Comparison of ENCODE assay signal across 25 mouse cellular contexts in the genomic region with DNA sequence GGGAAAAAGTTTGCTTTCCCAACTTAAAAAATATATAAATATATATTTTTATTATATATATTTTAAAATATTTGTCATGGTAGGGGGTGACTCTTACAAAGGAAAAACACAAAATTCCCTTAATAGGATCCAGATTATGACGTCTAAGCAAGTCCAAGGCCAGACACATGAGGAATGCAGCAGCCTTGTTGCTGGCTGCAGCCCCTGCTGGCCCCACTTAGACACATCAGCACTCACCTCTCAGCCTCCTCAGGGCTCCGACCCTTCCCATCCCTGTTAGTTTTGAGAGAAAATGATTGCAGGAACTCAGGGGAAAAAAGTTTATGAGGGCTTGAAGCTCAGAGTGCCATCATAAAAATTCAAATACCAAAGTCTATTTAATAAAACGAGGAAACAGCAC.
A peak's percentile ranks its signal among the peaks of the same experiment; 100 is the strongest.
DNase-seq lines count a peak whose midpoint lies in the region; ATAC-seq and TF ChIP-seq lines count a peak whose summit lies in the region.
"Had no signal": no experiment of that assay in that cellular context is flagged by ENCODE, and none has a peak within 500 bp of the region (broad histone marks: within the 10 kb centered on the region; RNA-seq: fewer than 3 reads in every experiment).

No protein-coding gene starts in this region.

- no peaks in the 10 kb centered on the region for H3K27me3 ChIP-seq in embryonic facial prominence, embryonic 14.5 days (replicated peaks; ENCODE audit: control insufficient read depth, insufficient read depth, low read length)
- no peaks in the 10 kb centered on the region for H3K27me3 ChIP-seq in limb, embryonic 14.5 days (ENCODE audit: control insufficient read depth, insufficient read depth, low read length)
- H3K27me3 ChIP-seq: forebrain, embryonic 13.5 days; liver, embryonic 12.5 days had no signal

- no peak for TF ChIP-seq POLR2A in limb, embryonic 14.5 days (IDR thresholded peaks at IDR 0.05; ENCODE audit: borderline replicate concordance, extremely low read depth, insufficient read depth, insufficient read length)

- peak overlapping the region; percentile 55; the same call in 1 of the 2 replicates for H3K27ac ChIP-seq in embryonic facial prominence, embryonic 14.5 days (replicated peaks; ENCODE audit: low read depth, low read length)
- 0 out of 2 replicates have a peak overlapping the region, but pooled peaks have one; percentile 56 for H3K27ac ChIP-seq in limb, embryonic 14.5 days (replicated peaks; ENCODE audit: low read depth, low read length)
- H3K27ac ChIP-seq: forebrain, embryonic 13.5 days; liver, embryonic 12.5 days; stomach, postnatal 0 days had no signal

- H3K36me3 ChIP-seq in embryonic facial prominence, embryonic 14.5 days (ENCODE audit: control insufficient read depth, insufficient read depth, low read length), result no peaks in the 10 kb centered on the region
- no peaks in the 10 kb centered on the region for H3K36me3 ChIP-seq in limb, embryonic 14.5 days (ENCODE audit: control insufficient read depth, insufficient read depth, low read length)
- H3K36me3 ChIP-seq: liver, embryonic 12.5 days had no signal

- 28% methylated on average over 3 of the region's 3 CpGs for WGBS in embryonic facial prominence, embryonic 14.5 days
- 11% methylated on average over 3 of the region's 3 CpGs for WGBS in limb, embryonic 14.5 days

- no peaks in the 10 kb centered on the region for H3K9me3 ChIP-seq in embryonic facial prominence, embryonic 14.5 days (ENCODE audit: control insufficient read depth, low read length)
- H3K9me3 ChIP-seq in limb, embryonic 14.5 days (ENCODE audit: control insufficient read depth, low read length), result no peaks in the 10 kb centered on the region
- H3K9me3 ChIP-seq: forebrain, embryonic 13.5 days; liver, embryonic 12.5 days had no signal

- ATAC-seq in embryonic facial prominence, embryonic 14.5 days (ENCODE audit: low read depth), result no peak
- ATAC-seq in limb, embryonic 14.5 days (ENCODE audit: low FRiP score, low read depth), result peak; percentile 78
- no peak for ATAC-seq in erythroid progenitor cell, adult 5-6 weeks (replicated peaks; ENCODE audit: low FRiP score, poor library complexity, severe bottlenecking)
- ATAC-seq: activated CD4-positive, CD25-positive, alpha-beta regulatory T cell, adult 4 months; CD4-positive, CD25-positive, alpha-beta regulatory T cell, adult 4 months; forebrain, embryonic 13.5 days; hindbrain, embryonic 16.5 days; liver, embryonic 12.5 days; midbrain, embryonic 16.5 days had no signal

- H3K4me3 ChIP-seq in embryonic facial prominence, embryonic 14.5 days (ENCODE audit: low read depth, low read length), result no peak overlapping the region
- no peak overlapping the region for H3K4me3 ChIP-seq in limb, embryonic 14.5 days (replicated peaks; ENCODE audit: low read length)
- H3K4me3 ChIP-seq: forebrain, embryonic 13.5 days; liver, embryonic 12.5 days had no signal

- H3K4me2 ChIP-seq in embryonic facial prominence, embryonic 14.5 days (ENCODE audit: low read depth, low read length), result no peak overlapping the region
- H3K4me2 ChIP-seq in limb, embryonic 14.5 days (replicated peaks; ENCODE audit: low read depth, low read length, severe bottlenecking), result no peak overlapping the region
- H3K4me2 ChIP-seq: forebrain, embryonic 13.5 days; heart, embryonic 11.5 days; liver, embryonic 12.5 days; lung, embryonic 14.5 days had no signal

- DNase-seq in heart, adult 11 months, result peak; percentile 43
- no peak for DNase-seq in heart, adult 18-20 months
- DNase-seq in embryo, embryonic 10.5 days (ENCODE audit: low spot score), result peak; percentile 50
- peak; percentile 54 for DNase-seq in embryonic facial prominence, embryonic 14.5 days (ENCODE audit: low spot score)
- DNase-seq in limb, embryonic 14.5 days (ENCODE audit: low spot score), result peak; percentile 37
- DNase-seq in retina, embryonic 14.5 days (ENCODE audit: low spot score), result no peak
- DNase-seq: adrenal gland, postnatal 14 days; cerebellum, adult 11 months; cerebellum, postnatal 25 days; gastrocnemius, postnatal 25 days; heart, postnatal 36 days; kidney, adult 11 months; lung, embryonic 14.5 days; lung, postnatal 36 days; retina, postnatal 1 day; right cerebral cortex, postnatal 4 days had no signal

- no peak overlapping the region; the same call in 1 of the 2 replicates for H3K9ac ChIP-seq in embryonic facial prominence, embryonic 14.5 days (ENCODE audit: low read depth, low read length)
- H3K9ac ChIP-seq in limb, embryonic 14.5 days (ENCODE audit: low read depth, low read length, severe bottlenecking), result no peak overlapping the region
- H3K9ac ChIP-seq: forebrain, embryonic 13.5 days; liver, embryonic 12.5 days; lung, embryonic 14.5 days had no signal

- H3K4me1 ChIP-seq in embryonic facial prominence, embryonic 14.5 days (ENCODE audit: control insufficient read depth, insufficient read depth, low read length), result peaks cover 5% of the 10 kb centered on the region
- H3K4me1 ChIP-seq in limb, embryonic 14.5 days (ENCODE audit: control insufficient read depth, insufficient read depth, low read length), result 0 out of 2 replicates have a peak, but pooled peaks cover 3% of the 10 kb centered on the region
- H3K4me1 ChIP-seq: forebrain, embryonic 13.5 days; liver, embryonic 12.5 days had no signal

Comparison
In these comparisons a context has a peak if more than half of its experiments do, and no peak if none do; other contexts are left out.
1. DNase-seq: peak in heart, adult 11 months (single experiment), embryo, embryonic 10.5 days (single experiment), embryonic facial prominence, embryonic 14.5 days (single experiment) and limb, embryonic 14.5 days (single experiment); none in heart, adult 18-20 months (0 of 2) and retina, embryonic 14.5 days (single experiment).